Mouse (Mus musculus): ENCODE data around the gene Ctsm. TPM values are rescaled to one million over a fixed set of nuclear protein-coding genes. Genes with fewer than 3 reads are reported as not detected.

Gene Ctsm
- not detected in 2 replicates for polyA plus RNA-seq (2012; rRNA removed)

DNA sequence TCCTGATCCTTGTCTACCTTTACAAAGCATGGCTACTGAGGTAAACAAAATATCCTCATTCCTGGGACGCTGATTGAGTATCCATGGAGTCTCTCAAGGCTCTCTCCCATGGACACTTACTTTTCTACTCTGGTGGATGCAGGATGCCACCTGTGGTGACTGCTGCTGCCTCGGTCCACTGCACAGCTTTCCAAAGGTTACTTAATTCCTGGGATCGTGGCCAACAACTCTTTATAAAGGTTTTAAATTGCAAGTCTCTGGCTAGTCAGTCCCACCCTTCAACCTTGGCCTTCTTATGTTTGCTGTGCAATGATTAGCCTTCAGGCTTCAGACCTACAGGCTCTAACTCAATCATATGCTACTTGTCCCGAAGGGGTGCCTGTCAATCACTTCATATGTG, at the start of gene Ctsm:
TSS of gene Ctsm (minus strand) at position 209 of the 400 bp plus-strand sequence.

GRCm38 (mm10) chr13:61570027-61570426, 28.4 kb upstream of the Ctsm start, which contains the start of gene Cts3:
Gene Cts3, minus strand, starts transcription at chr13:61570127.

GRCm38 (mm10) chr13:61568074-61568473, 26.4 kb upstream of the Ctsm start, which contains the start of gene Gm49352:
Gene Gm49352, minus strand, starts transcription at chr13:61568174.

Other genes starting within 250 kb of the Ctsm start
- gene Cts7, start 183.6 kb downstream of the Ctsm start, polyA plus RNA-seq (2012; rRNA removed) = not detected in 2 replicates
- not detected in 2 replicates for gene Gm49352, start 26.3 kb upstream of the Ctsm start, polyA plus RNA-seq (2012; rRNA removed)
- 0.05 TPM in 1 of 2 replicates, not detected in the other for gene Cts3, start 28.3 kb upstream of the Ctsm start, polyA plus RNA-seq (2012; rRNA removed)